Mouse (Mus musculus) midbrain, embryonic 13.5 days (tissue): ENCODE results near the gene Smad9. TPM values are rescaled to one million over a fixed set of nuclear protein-coding genes. Genes with fewer than 3 reads are reported as not detected.
"Not testable (repeated sequence)": the region's sequence is repeated elsewhere in the genome, so short reads cannot be mapped to it uniquely, and the experiment has no call there.

Experiments
- ATAC-seq: fragments of 200-750 bp; cut with Nextera tagmentation; 2 replicates; pipeline ENCODE4 v1.8.0; 2017; ENCODE audit warnings: mild to moderate bottlenecking, moderate TSS enrichment, moderate library complexity
- H3K27ac ChIP-seq: fragments of 300-500 bp; sonication (generic); 2 replicates; pipeline ENCODE4 v1.5.1; 2015; ENCODE audit warnings: inconsistent platforms, mild to moderate bottlenecking, moderate library complexity
- H3K27me3 ChIP-seq: fragments of 300-500 bp; sonication (generic); 2 replicates; pipeline ENCODE4 v1.6.1; 2015; ENCODE audit warnings: mild to moderate bottlenecking, inconsistent platforms
- H3K36me3 ChIP-seq: fragments of 300-500 bp; sonication (generic); 2 replicates; pipeline ENCODE4 v1.6.1; 2015; ENCODE audit warnings: mild to moderate bottlenecking, inconsistent platforms
- H3K4me1 ChIP-seq: fragments of 300-500 bp; sonication (generic); replicated peaks from 2 replicates; pipeline ENCODE4 v1.6.1; 2015; ENCODE audit warnings: inconsistent platforms
- H3K4me2 ChIP-seq: fragments of 300-500 bp; sonication (generic); replicated peaks from 2 replicates; pipeline ENCODE4 v1.6.1; 2015; ENCODE audit warnings: moderate library complexity, mild to moderate bottlenecking, inconsistent platforms
- H3K4me3 ChIP-seq: fragments of 300-500 bp; sonication (generic); replicated peaks from 2 replicates; pipeline ENCODE4 v1.5.1; 2015; ENCODE audit warnings: mild to moderate bottlenecking, inconsistent platforms
- H3K9ac ChIP-seq: fragments of 300-500 bp; sonication (generic); replicated peaks from 2 replicates; pipeline ENCODE4 v1.6.1; 2015; ENCODE audit warnings: mild to moderate bottlenecking, inconsistent platforms
- H3K9me3 ChIP-seq: fragments of 300-500 bp; sonication (generic); 2 replicates; pipeline ENCODE4 v1.6.1; 2016; ENCODE audit warnings: mild to moderate bottlenecking, inconsistent platforms
- WGBS: fragments of 180-500 bp; shearing (Covaris S2); methylation state at CpG from one replicate; pipeline ENCODE4 v1.1.7; 2015; 5-methylcytosine and 5-hydroxymethylcytosine counted together
- polyA plus RNA-seq: library from polyadenylated mRNA; unstranded; fragments of >200 nt; fragmentation: Nextera tagmentation; extraction: Ambion mirVana; gene quantifications from 2 replicates; pipeline ENCODE4 v1.2.1, GENCODE M21; 2015

Gene Smad9
- polyA plus RNA-seq, 1 experiment from 2014 or later: 0.15 TPM

- no peak overlapping the region for H3K27ac ChIP-seq
- no peaks in the 10 kb centered on the region for H3K36me3 ChIP-seq
- H3K9me3 ChIP-seq: no peaks in the 10 kb centered on the region
- H3K4me2 ChIP-seq: no peak overlapping the region
- H3K9ac ChIP-seq: no peak overlapping the region
- no peak overlapping the region for H3K4me3 ChIP-seq
- peaks cover 11% of the 10 kb centered on the region for H3K27me3 ChIP-seq
- no peak for ATAC-seq
- peaks cover 7% of the 10 kb centered on the region for H3K4me1 ChIP-seq
- WGBS: 89% methylated on average over 1 of the region's 1 CpGs
These were observed 5.9 kb downstream of the Smad9 start for GRCm38 (mm10) chr3:54761258-54761657.

- H3K4me1 ChIP-seq: 0 out of 2 replicates have a peak, but pooled peaks cover 4% of the 10 kb centered on the region
- WGBS: 58% methylated on average over 18 of the region's 18 CpGs
- H3K27ac ChIP-seq: no peak overlapping the region
- H3K36me3 ChIP-seq: no peaks in the 10 kb centered on the region
- H3K9ac ChIP-seq: no peak overlapping the region
- no peaks in the 10 kb centered on the region for H3K9me3 ChIP-seq
- peak overlapping the region; percentile 41 for H3K4me2 ChIP-seq
- no peaks in the 10 kb centered on the region for H3K27me3 ChIP-seq
- peak overlapping the region; percentile 22 for H3K4me3 ChIP-seq
- ATAC-seq: peak; percentile 79
These were observed 9.0 kb downstream of the Smad9 start for GRCm38 (mm10) chr3:54764418-54764817.

- not testable (repeated sequence) for H3K9me3 ChIP-seq, H3K4me2 ChIP-seq, H3K4me3 ChIP-seq, H3K4me1 ChIP-seq, ATAC-seq, H3K27ac ChIP-seq, H3K36me3 ChIP-seq, H3K27me3 ChIP-seq, H3K9ac ChIP-seq
- 90% methylated on average over 6 of the region's 6 CpGs for WGBS
These were observed 10.1 kb downstream of the Smad9 start for GRCm38 (mm10) chr3:54765521-54765920.

- 86% methylated on average over 14 of the region's 14 CpGs for WGBS
These were observed 10.7 kb downstream of the Smad9 start for GRCm38 (mm10) chr3:54766034-54766433.

GRCm38 (mm10) chr3:54766811-54767210 lies 11.4 kb downstream of the Smad9 start:
- 0 out of 2 replicates have a peak, but pooled peaks cover 6% of the 10 kb centered on the region for H3K4me1 ChIP-seq
- no peak overlapping the region for H3K9ac ChIP-seq
- no peaks in the 10 kb centered on the region for H3K27me3 ChIP-seq
- H3K9me3 ChIP-seq: no peaks in the 10 kb centered on the region
- no peak overlapping the region for H3K4me2 ChIP-seq
- H3K27ac ChIP-seq: no peak overlapping the region
- no peak for ATAC-seq
- no peaks in the 10 kb centered on the region for H3K36me3 ChIP-seq
- no peak overlapping the region for H3K4me3 ChIP-seq
- WGBS: 90% methylated on average over 5 of the region's 5 CpGs

More at GRCm38 (mm10) chr3:54766034-54766433, 10.7 kb downstream of the Smad9 start:
- Histone ChIP-seq H3K4me3 (no peak overlapping the region), H3K4me1 (0 out of 2 replicates have a peak, but pooled peaks cover 6% of the 10 kb centered on the region), H3K36me3 (no peaks in the 10 kb centered on the region), H3K9ac (no peak overlapping the region), H3K9me3 (no peaks in the 10 kb centered on the region), H3K4me2 (no peak overlapping the region), H3K27me3 (no peaks in the 10 kb centered on the region), H3K27ac (no peak overlapping the region)
- no peak for ATAC-seq

GRCm38 (mm10) chr3:54768592-54768991 lies 13.2 kb downstream of the Smad9 start:
- H3K9me3 ChIP-seq: peaks cover under 1% of the 10 kb centered on the region; the same call in 1 of the 2 replicates
- H3K27me3 ChIP-seq: no peaks in the 10 kb centered on the region
- H3K4me1 ChIP-seq: 0 out of 2 replicates have a peak, but pooled peaks cover 6% of the 10 kb centered on the region
- H3K4me2 ChIP-seq: no peak overlapping the region
- WGBS: 95% methylated on average over 8 of the region's 8 CpGs
- no peak overlapping the region for H3K4me3 ChIP-seq
- no peak overlapping the region for H3K27ac ChIP-seq
- H3K36me3 ChIP-seq: no peaks in the 10 kb centered on the region
- H3K9ac ChIP-seq: no peak overlapping the region
- ATAC-seq: no peak

GRCm38 (mm10) chr3:54769349-54770275 lies 14.2 kb downstream of the Smad9 start:
- 56% methylated on average over 17 of the region's 17 CpGs for WGBS
- ATAC-seq: no peak
- H3K9me3 ChIP-seq: peaks cover 3% of the 10 kb centered on the region; the same call in 1 of the 2 replicates

GRCm38 (mm10) chr3:54773613-54774012 lies 18.2 kb downstream of the Smad9 start:
- Histone ChIP-seq H3K4me2 (no peak overlapping the region), H3K27ac (no peak overlapping the region), H3K9me3 (peaks cover 3% of the 10 kb centered on the region; the same call in 1 of the 2 replicates), H3K9ac (no peak overlapping the region), H3K27me3 (no peaks in the 10 kb centered on the region), H3K4me1 (0 out of 2 replicates have a peak, but pooled peaks cover 6% of the 10 kb centered on the region), H3K4me3 (no peak overlapping the region), H3K36me3 (no peaks in the 10 kb centered on the region)
- WGBS: 84% methylated on average over 6 of the region's 6 CpGs
- no peak for ATAC-seq

More at GRCm38 (mm10) chr3:54769349-54770275, 14.2 kb downstream of the Smad9 start:
- no peak overlapping the region for H3K9ac ChIP-seq
- H3K27ac ChIP-seq: no peak overlapping the region
- H3K4me2 ChIP-seq: no peak overlapping the region
- H3K36me3 ChIP-seq: no peaks in the 10 kb centered on the region
- no peaks in the 10 kb centered on the region for H3K27me3 ChIP-seq
- H3K4me1 ChIP-seq: 0 out of 2 replicates have a peak, but pooled peaks cover 6% of the 10 kb centered on the region
- H3K4me3 ChIP-seq: no peak overlapping the region

- Histone ChIP-seq H3K4me1 (no peaks in the 10 kb centered on the region), H3K27ac (no peak overlapping the region), H3K4me2 (no peak overlapping the region), H3K4me3 (no peak overlapping the region), H3K9ac (no peak overlapping the region), H3K27me3 (no peaks in the 10 kb centered on the region), H3K9me3 (peaks cover 3% of the 10 kb centered on the region; the same call in 1 of the 2 replicates), H3K36me3 (no peaks in the 10 kb centered on the region)
- 67% methylated on average over 7 of the region's 7 CpGs for whole genome bisulfite sequencing
- no peak for ATAC-seq
These were observed 20.7 kb downstream of the Smad9 start for GRCm38 (mm10) chr3:54775989-54776631.

- WGBS: 52% methylated on average over 2 of the region's 2 CpGs
- H3K27ac ChIP-seq: no peak overlapping the region
- no peak overlapping the region for H3K4me3 ChIP-seq
These were observed 35.2 kb downstream of the Smad9 start for GRCm38 (mm10) chr3:54790601-54791000.

GRCm38 (mm10) chr3:54791822-54792677 lies 36.7 kb downstream of the Smad9 start:
- Histone ChIP-seq H3K36me3 (no peaks in the 10 kb centered on the region), H3K4me3 (no peak overlapping the region), H3K27ac (no peak overlapping the region), H3K4me2 (no peak overlapping the region), H3K4me1 (no peaks in the 10 kb centered on the region), H3K9me3 (peaks cover 9% of the 10 kb centered on the region), H3K27me3 (no peaks in the 10 kb centered on the region), H3K9ac (no peak overlapping the region)
- peak; percentile 55; the same call in 1 of the 2 replicates for ATAC-seq
- WGBS: 75% methylated on average over 10 of the region's 10 CpGs

More at GRCm38 (mm10) chr3:54790601-54791000, 35.2 kb downstream of the Smad9 start:
- ATAC-seq: peak; percentile 43; the same call in 1 of the 2 replicates
- H3K9me3 ChIP-seq: peaks cover 9% of the 10 kb centered on the region
- H3K9ac ChIP-seq: no peak overlapping the region
- no peaks in the 10 kb centered on the region for H3K27me3 ChIP-seq
- no peaks in the 10 kb centered on the region for H3K4me1 ChIP-seq
- H3K36me3 ChIP-seq: no peaks in the 10 kb centered on the region
- H3K4me2 ChIP-seq: no peak overlapping the region
